Mouse (Mus musculus): ENCODE results near the gene Cd69. TPM values are rescaled to one million over a fixed set of nuclear protein-coding genes. Genes with fewer than 3 reads are reported as not detected.

Cd69 gene
- polyA plus RNA-seq, 1 experiment from 2014 or later, result 0.35 TPM

DNA sequence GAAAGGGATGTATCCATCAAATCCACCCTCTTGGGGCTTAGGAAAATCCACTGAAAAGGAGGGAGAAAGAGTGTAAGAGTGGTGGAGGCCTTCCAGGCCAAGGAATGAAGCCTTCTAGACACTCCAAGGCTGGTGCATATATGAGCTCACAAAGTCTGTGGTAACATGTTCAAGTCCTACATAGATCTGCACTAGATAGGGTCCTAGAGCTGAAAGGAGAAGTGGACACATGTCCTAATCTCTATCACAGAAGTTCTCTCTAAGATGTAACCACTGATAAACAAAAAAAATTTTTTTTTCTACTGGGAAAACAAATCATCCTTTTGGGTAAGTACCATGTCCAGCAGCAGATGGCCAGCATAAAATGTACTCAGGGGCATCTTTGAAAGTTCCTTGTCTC, 13.5 kb upstream of the Cd69 start:
- Histone ChIP-seq H3K4me3 (ENCODE audit: control insufficient read depth in 1 of 2, insufficient read depth in 1 of 2, low read depth in 1 of 2, low read length in 2 of 2) (no peak overlapping the region), H3K36me3 (ENCODE audit: control insufficient read depth, insufficient read depth, low read length) (no peaks in the 10 kb centered on the region), H3K4me1 (ENCODE audit: control insufficient read depth in 2 of 2, insufficient read depth in 2 of 2, low read length in 2 of 2) (no peaks in the 10 kb centered on the region), H3K9ac (ENCODE audit: low read length) (no peak overlapping the region), H3K9me3 (ENCODE audit: control insufficient read depth, low read length) (no peaks in the 10 kb centered on the region), H3K4me2 (ENCODE audit: low read length) (no peak overlapping the region), H3K27me3 (ENCODE audit: control insufficient read depth, insufficient read depth, low read length) (no peaks in the 10 kb centered on the region), H3K27ac (replicated peaks in 1 of 2; ENCODE audit: control insufficient read depth in 1 of 2, insufficient read depth in 1 of 2, low read depth in 2 of 2, low read length in 2 of 2) (no peak overlapping the region)
- ATAC-seq (ENCODE audit: insufficient number of reproducible peaks, insufficient read depth, low FRiP score, low read depth), result no peak

DNA sequence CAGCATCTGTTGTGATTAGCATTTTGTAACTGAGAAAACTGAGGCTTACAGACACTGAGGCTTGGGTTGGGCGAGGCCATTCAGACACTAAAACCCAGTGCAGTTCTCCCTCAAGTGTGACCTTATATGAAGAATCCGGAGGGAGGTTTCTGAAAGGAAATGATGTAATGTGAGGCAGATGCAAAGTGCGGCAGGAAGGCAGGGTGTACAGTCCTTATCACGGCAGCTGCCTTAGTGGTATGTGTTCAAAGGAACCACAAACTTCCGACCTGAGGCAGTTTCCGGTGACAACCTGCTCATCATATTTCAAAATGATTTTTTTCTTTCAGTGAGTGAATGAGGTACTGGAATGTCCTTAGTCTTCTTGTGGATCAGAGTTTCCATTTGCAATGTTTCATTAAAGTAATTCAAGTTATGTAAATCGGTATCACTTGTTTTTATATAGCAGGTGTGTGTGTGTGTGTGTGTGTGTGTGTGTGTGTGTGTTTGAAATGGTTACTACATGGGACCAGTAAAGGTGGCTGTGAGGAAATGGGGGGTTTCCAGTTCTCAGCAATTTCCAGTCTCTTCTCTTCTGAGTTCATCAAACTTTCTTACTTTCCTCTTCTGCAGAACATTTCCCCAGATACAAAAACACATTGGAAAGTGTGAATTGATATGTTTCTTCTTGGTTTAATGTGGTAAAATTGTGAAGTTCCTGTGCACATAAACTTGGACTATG, 9.3 kb upstream of the Cd69 start:
- H3K9me3 ChIP-seq (ENCODE audit: control insufficient read depth, low read length), result no peaks in the 10 kb centered on the region
- H3K4me1 ChIP-seq (ENCODE audit: control insufficient read depth in 2 of 2, insufficient read depth in 2 of 2, low read length in 2 of 2), result no peaks in the 10 kb centered on the region
- no peak for ATAC-seq (ENCODE audit: insufficient number of reproducible peaks, insufficient read depth, low FRiP score, low read depth)
- no peak overlapping the region for H3K9ac ChIP-seq (ENCODE audit: low read length)
- no peak overlapping the region for H3K4me3 ChIP-seq (ENCODE audit: control insufficient read depth in 1 of 2, insufficient read depth in 1 of 2, low read depth in 1 of 2, low read length in 2 of 2)
- H3K4me2 ChIP-seq (ENCODE audit: low read length), result no peak overlapping the region
- no peak overlapping the region for H3K27ac ChIP-seq (replicated peaks in 1 of 2; ENCODE audit: control insufficient read depth in 1 of 2, insufficient read depth in 1 of 2, low read depth in 2 of 2, low read length in 2 of 2)
- H3K27me3 ChIP-seq (ENCODE audit: control insufficient read depth, insufficient read depth, low read length), result no peaks in the 10 kb centered on the region
- no peaks in the 10 kb centered on the region for H3K36me3 ChIP-seq (ENCODE audit: control insufficient read depth, insufficient read depth, low read length)
- WGBS, result 53% methylated on average over 7 of the region's 7 CpGs

DNA sequence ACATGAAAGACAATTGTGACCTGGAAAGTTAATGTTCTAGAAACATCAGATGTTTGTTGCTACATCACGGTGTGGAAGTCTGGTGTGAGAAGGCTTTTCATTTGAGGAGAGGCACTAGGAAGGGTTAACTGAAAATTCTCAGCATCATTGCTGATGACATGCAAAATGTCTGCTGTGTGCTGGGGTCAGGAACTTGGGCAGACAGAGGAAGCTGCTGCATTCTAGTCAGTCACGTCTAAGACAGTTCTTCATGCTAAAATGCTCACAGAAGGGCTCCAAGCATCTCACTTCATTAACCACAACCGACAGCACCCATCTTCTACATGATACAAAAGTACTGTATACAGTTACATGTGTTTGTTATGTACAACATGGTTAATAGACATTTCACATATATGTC, 8.0 kb upstream of the Cd69 start:
- Histone ChIP-seq H3K4me1 (ENCODE audit: control insufficient read depth in 2 of 2, insufficient read depth in 2 of 2, low read length in 2 of 2) (no peaks in the 10 kb centered on the region), H3K9ac (ENCODE audit: low read length) (no peak overlapping the region), H3K36me3 (ENCODE audit: control insufficient read depth, insufficient read depth, low read length) (no peaks in the 10 kb centered on the region), H3K27me3 (ENCODE audit: control insufficient read depth, insufficient read depth, low read length) (no peaks in the 10 kb centered on the region), H3K4me2 (ENCODE audit: low read length) (no peak overlapping the region), H3K9me3 (ENCODE audit: control insufficient read depth, low read length) (no peaks in the 10 kb centered on the region), H3K27ac (replicated peaks in 1 of 2; ENCODE audit: control insufficient read depth in 1 of 2, insufficient read depth in 1 of 2, low read depth in 2 of 2, low read length in 2 of 2) (no peak overlapping the region), H3K4me3 (ENCODE audit: control insufficient read depth in 1 of 2, insufficient read depth in 1 of 2, low read depth in 1 of 2, low read length in 2 of 2) (no peak overlapping the region)
- ATAC-seq (ENCODE audit: insufficient number of reproducible peaks, insufficient read depth, low FRiP score, low read depth), result no peak
- WGBS, result 65% methylated on average over 3 of the region's 3 CpGs

DNA sequence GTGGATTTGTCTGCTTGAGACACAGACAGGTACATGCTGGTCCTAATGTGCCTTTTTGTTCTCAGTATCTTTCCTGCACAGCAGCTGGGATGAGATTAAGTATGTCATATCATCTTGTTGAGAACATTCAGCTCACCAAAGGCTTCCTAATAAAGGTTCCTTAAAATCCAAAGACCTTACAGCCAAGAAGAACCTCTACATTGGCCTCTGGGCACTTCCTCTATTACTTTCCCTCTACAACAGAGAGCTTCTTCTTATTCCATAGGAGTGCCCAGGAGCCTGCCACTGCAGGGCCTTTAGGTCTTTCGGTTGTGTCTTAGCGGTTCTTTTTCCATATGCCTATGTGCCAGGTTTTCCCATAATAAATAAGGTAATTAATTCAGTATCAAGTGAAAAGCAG, 1.2 kb upstream of the Cd69 start:
- H3K4me1 ChIP-seq (ENCODE audit: control insufficient read depth in 2 of 2, insufficient read depth in 2 of 2, low read length in 2 of 2), result no peaks in the 10 kb centered on the region
- H3K4me3 ChIP-seq (ENCODE audit: control insufficient read depth in 1 of 2, insufficient read depth in 1 of 2, low read depth in 1 of 2, low read length in 2 of 2), result no peak overlapping the region
- ATAC-seq (ENCODE audit: insufficient number of reproducible peaks, insufficient read depth, low FRiP score, low read depth), result no peak
- H3K36me3 ChIP-seq (ENCODE audit: control insufficient read depth, insufficient read depth, low read length), result no peaks in the 10 kb centered on the region
- no peak overlapping the region for H3K4me2 ChIP-seq (ENCODE audit: low read length)
- H3K27ac ChIP-seq (replicated peaks in 1 of 2; ENCODE audit: control insufficient read depth in 1 of 2, insufficient read depth in 1 of 2, low read depth in 2 of 2, low read length in 2 of 2), result no peak overlapping the region
- H3K9me3 ChIP-seq (ENCODE audit: control insufficient read depth, low read length), result no peaks in the 10 kb centered on the region
- H3K9ac ChIP-seq (ENCODE audit: low read length), result no peak overlapping the region
- no peaks in the 10 kb centered on the region for H3K27me3 ChIP-seq (ENCODE audit: control insufficient read depth, insufficient read depth, low read length)
- WGBS, result 89% methylated on average over 2 of the region's 2 CpGs

DNA sequence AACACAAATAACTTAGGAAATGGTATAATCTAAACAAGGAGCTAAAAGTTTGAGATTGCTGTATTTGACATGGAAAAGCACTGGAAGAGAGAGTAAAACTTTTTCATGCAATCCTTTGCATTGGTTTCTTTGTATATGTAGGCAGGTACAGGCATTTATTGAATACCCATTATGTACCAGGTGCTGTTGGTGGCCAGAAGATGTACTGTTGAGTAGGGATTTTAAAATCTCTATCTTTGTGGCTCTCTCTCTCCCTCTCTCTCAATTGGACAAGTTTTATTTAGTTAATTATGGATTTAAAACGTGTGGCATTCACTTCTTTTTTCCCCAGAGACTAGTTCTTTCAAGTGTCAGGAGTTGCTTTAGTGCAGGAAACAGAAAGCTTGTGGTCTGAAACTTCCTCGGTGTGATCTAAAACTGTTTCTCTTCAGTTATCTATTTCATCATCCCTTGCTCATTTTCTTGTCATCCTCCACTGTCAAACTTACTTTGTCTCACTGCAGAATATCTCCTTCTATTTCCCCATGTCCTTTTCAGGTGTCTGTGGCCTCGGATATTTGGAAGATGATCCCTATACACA, 478 bp upstream of the Cd69 start:
- no peak for ATAC-seq (ENCODE audit: insufficient number of reproducible peaks, insufficient read depth, low FRiP score, low read depth)
- Histone ChIP-seq H3K9me3 (ENCODE audit: control insufficient read depth, low read length) (no peaks in the 10 kb centered on the region), H3K9ac (ENCODE audit: low read length) (no peak overlapping the region), H3K4me1 (ENCODE audit: control insufficient read depth in 2 of 2, insufficient read depth in 2 of 2, low read length in 2 of 2) (no peaks in the 10 kb centered on the region), H3K4me3 (ENCODE audit: control insufficient read depth in 1 of 2, insufficient read depth in 1 of 2, low read depth in 1 of 2, low read length in 2 of 2) (no peak overlapping the region), H3K36me3 (ENCODE audit: control insufficient read depth, insufficient read depth, low read length) (no peaks in the 10 kb centered on the region), H3K27me3 (ENCODE audit: control insufficient read depth, insufficient read depth, low read length) (no peaks in the 10 kb centered on the region), H3K4me2 (ENCODE audit: low read length) (no peak overlapping the region), H3K27ac (replicated peaks in 1 of 2; ENCODE audit: control insufficient read depth in 1 of 2, insufficient read depth in 1 of 2, low read depth in 2 of 2, low read length in 2 of 2) (no peak overlapping the region)
- 59% methylated on average over 3 of the region's 3 CpGs for WGBS

DNA sequence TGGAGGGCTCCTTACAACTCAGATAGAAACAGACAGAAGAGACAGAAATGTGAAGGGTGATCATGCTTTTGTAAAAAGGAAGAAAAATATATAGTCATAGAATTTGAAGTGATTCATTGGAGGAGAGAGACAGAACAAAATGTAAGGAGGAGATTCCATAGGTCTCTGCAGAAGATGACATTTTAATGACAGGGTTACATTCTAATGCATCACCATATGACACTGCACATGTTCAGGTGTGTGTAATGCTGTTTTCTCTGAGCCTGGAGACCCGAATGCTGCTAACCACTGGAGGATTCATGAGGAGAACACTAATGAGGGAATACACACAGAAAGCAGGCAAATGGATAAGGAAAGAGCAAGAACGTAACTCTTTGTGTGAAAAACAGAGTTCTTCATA, 760 bp downstream of the Cd69 start:
- no peaks in the 10 kb centered on the region for H3K36me3 ChIP-seq (ENCODE audit: control insufficient read depth, insufficient read depth, low read length)
- ATAC-seq (ENCODE audit: insufficient number of reproducible peaks, insufficient read depth, low FRiP score, low read depth), result no peak
- no peaks in the 10 kb centered on the region for H3K9me3 ChIP-seq (ENCODE audit: control insufficient read depth, low read length)
- no peak overlapping the region for H3K4me2 ChIP-seq (ENCODE audit: low read length)
- no peak overlapping the region for H3K9ac ChIP-seq (ENCODE audit: low read length)
- H3K4me3 ChIP-seq (ENCODE audit: control insufficient read depth in 1 of 2, insufficient read depth in 1 of 2, low read depth in 1 of 2, low read length in 2 of 2), result no peak overlapping the region
- WGBS, result 87% methylated on average over 2 of the region's 2 CpGs
- H3K27me3 ChIP-seq (ENCODE audit: control insufficient read depth, insufficient read depth, low read length), result no peaks in the 10 kb centered on the region
- H3K27ac ChIP-seq (replicated peaks in 1 of 2; ENCODE audit: control insufficient read depth in 1 of 2, insufficient read depth in 1 of 2, low read depth in 2 of 2, low read length in 2 of 2), result no peak overlapping the region
- H3K4me1 ChIP-seq (ENCODE audit: control insufficient read depth in 2 of 2, insufficient read depth in 2 of 2, low read length in 2 of 2), result no peaks in the 10 kb centered on the region

DNA sequence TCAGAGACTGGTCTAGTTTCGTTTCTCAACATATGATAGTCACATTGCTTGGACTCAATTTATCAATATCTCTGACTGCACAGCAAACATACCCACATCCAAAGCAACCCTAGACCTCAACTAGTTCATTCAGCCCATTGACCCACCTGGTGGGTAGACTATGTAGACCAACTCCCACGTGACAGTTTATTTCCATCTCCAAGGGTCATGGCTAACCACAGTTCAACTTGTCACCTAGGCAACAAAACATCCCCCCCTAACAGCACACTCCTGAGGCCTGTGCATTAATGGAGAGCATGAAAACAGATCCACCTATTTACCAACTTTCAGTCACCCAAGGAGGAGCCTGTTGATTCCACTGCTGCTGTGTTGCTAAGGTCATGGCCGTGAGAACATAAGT, 1.6 kb downstream of the Cd69 start:
- no peak overlapping the region for H3K9ac ChIP-seq (ENCODE audit: low read length)

More for the DNA sequence above, 1.6 kb downstream of the Cd69 start:
- H3K4me3 ChIP-seq (ENCODE audit: control insufficient read depth in 1 of 2, insufficient read depth in 1 of 2, low read depth in 1 of 2, low read length in 2 of 2), result no peak overlapping the region
- no peak overlapping the region for H3K4me2 ChIP-seq (ENCODE audit: low read length)
- H3K27me3 ChIP-seq (ENCODE audit: control insufficient read depth, insufficient read depth, low read length), result no peaks in the 10 kb centered on the region
- no peak for ATAC-seq (ENCODE audit: insufficient number of reproducible peaks, insufficient read depth, low FRiP score, low read depth)
- WGBS, result 75% methylated on average over 3 of the region's 3 CpGs
- H3K27ac ChIP-seq (replicated peaks in 1 of 2; ENCODE audit: control insufficient read depth in 1 of 2, insufficient read depth in 1 of 2, low read depth in 2 of 2, low read length in 2 of 2), result no peak overlapping the region
- H3K9me3 ChIP-seq (ENCODE audit: control insufficient read depth, low read length), result no peaks in the 10 kb centered on the region
- H3K36me3 ChIP-seq (ENCODE audit: control insufficient read depth, insufficient read depth, low read length), result no peaks in the 10 kb centered on the region
- no peaks in the 10 kb centered on the region for H3K4me1 ChIP-seq (ENCODE audit: control insufficient read depth in 2 of 2, insufficient read depth in 2 of 2, low read length in 2 of 2)

Measured in heart, embryonic 14.5 days (tissue).